Mouse (Mus musculus): ENCODE measurements around the gene Ank2. TPM values are rescaled to one million over a fixed set of nuclear protein-coding genes. Genes with fewer than 3 reads are reported as not detected.

The Ank2 gene
- polyA plus RNA-seq, 1 experiment from 2014 or later, result 118 TPM

DNA sequence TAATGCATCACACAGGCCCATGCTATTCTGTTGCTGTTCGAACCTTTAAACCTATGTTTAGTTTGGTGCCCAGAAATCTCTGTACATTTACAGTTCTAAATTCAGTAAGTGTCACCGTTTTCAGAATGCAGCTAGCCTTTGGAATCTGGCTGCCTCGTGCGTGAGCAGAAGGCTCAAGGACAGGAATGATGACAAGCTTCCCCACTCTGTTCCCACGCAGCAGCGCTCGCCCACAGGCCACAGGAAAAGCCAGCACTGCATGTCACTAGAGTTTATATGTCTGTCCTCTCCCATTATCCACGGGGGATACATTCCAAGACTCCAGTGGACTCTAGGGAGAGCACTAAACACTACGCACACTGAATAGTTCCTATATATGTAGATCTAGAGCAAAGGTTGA is 343.1 kb downstream of the Ank2 start:
- Histone ChIP-seq H3K27me3 (ENCODE audit: control insufficient read depth, insufficient read depth, low read length) (no peaks in the 10 kb centered on the region), H3K27ac (ENCODE audit: low read depth, low read length) (no peak overlapping the region), H3K4me1 (replicated peaks; ENCODE audit: control insufficient read depth, insufficient read depth, low read length) (no peaks in the 10 kb centered on the region), H3K36me3 (ENCODE audit: control insufficient read depth, insufficient read depth, low read length) (no peaks in the 10 kb centered on the region), H3K9me3 (ENCODE audit: control insufficient read depth, low read length) (no peaks in the 10 kb centered on the region), H3K4me2 (replicated peaks; ENCODE audit: low read depth, low read length) (no peak overlapping the region), H3K9ac (ENCODE audit: low read depth, low read length) (no peak overlapping the region), H3K4me3 (ENCODE audit: low read depth, low read length) (no peak overlapping the region)
- ATAC-seq (ENCODE audit: low FRiP score) (no peak), DNase-seq (ENCODE audit: low spot score) (no peak)
- 90% methylated on average over 9 of the region's 9 CpGs for WGBS

DNA sequence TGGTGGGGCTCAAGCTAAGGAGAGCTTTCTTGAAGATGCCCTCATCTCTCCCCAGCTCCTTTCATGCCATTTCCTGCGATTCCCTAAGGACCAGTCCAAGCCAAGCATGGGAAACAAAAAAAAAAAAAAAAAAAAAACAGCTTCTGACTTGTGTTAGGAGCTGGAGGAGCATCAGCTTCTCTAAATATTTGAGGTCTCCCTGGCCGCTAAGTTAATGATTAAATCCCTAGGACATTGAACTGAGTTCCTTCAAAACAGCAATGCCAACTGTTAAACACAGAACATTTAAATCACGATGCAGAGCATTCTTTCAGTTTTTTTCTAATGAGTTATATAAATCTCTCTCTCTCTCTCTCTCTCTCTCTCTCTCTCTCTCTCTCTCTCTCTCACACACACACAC is 345.3 kb downstream of the Ank2 start:
- H3K4me2 ChIP-seq (replicated peaks; ENCODE audit: low read depth, low read length), result no peak overlapping the region
- 82% methylated on average over 3 of the region's 3 CpGs for WGBS
- ATAC-seq (ENCODE audit: low FRiP score), result no peak

GRCm38 (mm10) chr3:127153443-127153842 is 345.7 kb downstream of the Ank2 start:
- 79% methylated on average over 3 of the region's 3 CpGs for WGBS
- no peaks in the 10 kb centered on the region for H3K27me3 ChIP-seq (ENCODE audit: control insufficient read depth, insufficient read depth, low read length)

More for the DNA sequence above, 345.3 kb downstream of the Ank2 start:
- H3K27ac ChIP-seq (ENCODE audit: low read depth, low read length), result no peak overlapping the region
- no peak for DNase-seq (ENCODE audit: low spot score)
- H3K36me3 ChIP-seq (ENCODE audit: control insufficient read depth, insufficient read depth, low read length), result no peaks in the 10 kb centered on the region
- no peaks in the 10 kb centered on the region for H3K27me3 ChIP-seq (ENCODE audit: control insufficient read depth, insufficient read depth, low read length)
- no peak overlapping the region for H3K4me3 ChIP-seq (ENCODE audit: low read depth, low read length)
- H3K9me3 ChIP-seq (ENCODE audit: control insufficient read depth, low read length), result no peaks in the 10 kb centered on the region
- H3K4me1 ChIP-seq (replicated peaks; ENCODE audit: control insufficient read depth, insufficient read depth, low read length), result no peaks in the 10 kb centered on the region
- H3K9ac ChIP-seq (ENCODE audit: low read depth, low read length), result no peak overlapping the region

GRCm38 (mm10) chr3:127148648-127149047 is 350.5 kb downstream of the Ank2 start:
- Histone ChIP-seq H3K4me2 (replicated peaks; ENCODE audit: low read depth, low read length) (no peak overlapping the region), H3K36me3 (ENCODE audit: control insufficient read depth, insufficient read depth, low read length) (no peaks in the 10 kb centered on the region), H3K27me3 (ENCODE audit: control insufficient read depth, insufficient read depth, low read length) (no peaks in the 10 kb centered on the region), H3K27ac (ENCODE audit: low read depth, low read length) (no peak overlapping the region), H3K9me3 (ENCODE audit: control insufficient read depth, low read length) (no peaks in the 10 kb centered on the region), H3K4me1 (replicated peaks; ENCODE audit: control insufficient read depth, insufficient read depth, low read length) (no peaks in the 10 kb centered on the region), H3K4me3 (ENCODE audit: low read depth, low read length) (no peak overlapping the region), H3K9ac (ENCODE audit: low read depth, low read length) (no peak overlapping the region)
- no peak for ATAC-seq (ENCODE audit: low FRiP score)
- no peak for DNase-seq (ENCODE audit: low spot score)
- WGBS, result 93% methylated on average over 3 of the region's 3 CpGs

More at GRCm38 (mm10) chr3:127153443-127153842, 345.7 kb downstream of the Ank2 start:
- Histone ChIP-seq H3K36me3 (ENCODE audit: control insufficient read depth, insufficient read depth, low read length) (no peaks in the 10 kb centered on the region), H3K4me1 (replicated peaks; ENCODE audit: control insufficient read depth, insufficient read depth, low read length) (no peaks in the 10 kb centered on the region), H3K4me3 (ENCODE audit: low read depth, low read length) (no peak overlapping the region), H3K9me3 (ENCODE audit: control insufficient read depth, low read length) (no peaks in the 10 kb centered on the region), H3K27ac (ENCODE audit: low read depth, low read length) (no peak overlapping the region), H3K4me2 (replicated peaks; ENCODE audit: low read depth, low read length) (no peak overlapping the region), H3K9ac (ENCODE audit: low read depth, low read length) (no peak overlapping the region)
- no peak for ATAC-seq (ENCODE audit: low FRiP score)
- DNase-seq (ENCODE audit: low spot score), result no peak

- H3K27me3 ChIP-seq (ENCODE audit: control insufficient read depth, insufficient read depth, low read length), result no peaks in the 10 kb centered on the region
- H3K9me3 ChIP-seq (ENCODE audit: control insufficient read depth, low read length), result no peaks in the 10 kb centered on the region
- no peak overlapping the region for H3K27ac ChIP-seq (ENCODE audit: low read depth, low read length)
- ATAC-seq (ENCODE audit: low FRiP score), result no peak
- WGBS, result 89% methylated on average over 8 of the region's 9 CpGs
- H3K4me3 ChIP-seq (ENCODE audit: low read depth, low read length), result no peak overlapping the region
- no peaks in the 10 kb centered on the region for H3K4me1 ChIP-seq (replicated peaks; ENCODE audit: control insufficient read depth, insufficient read depth, low read length)
- H3K9ac ChIP-seq (ENCODE audit: low read depth, low read length), result no peak overlapping the region
- no peak for DNase-seq (ENCODE audit: low spot score)
- H3K36me3 ChIP-seq (ENCODE audit: control insufficient read depth, insufficient read depth, low read length), result no peaks in the 10 kb centered on the region
- no peak overlapping the region for H3K4me2 ChIP-seq (replicated peaks; ENCODE audit: low read depth, low read length)
Measured at GRCm38 (mm10) chr3:127140590-127140989, 358.6 kb downstream of the Ank2 start.

DNA sequence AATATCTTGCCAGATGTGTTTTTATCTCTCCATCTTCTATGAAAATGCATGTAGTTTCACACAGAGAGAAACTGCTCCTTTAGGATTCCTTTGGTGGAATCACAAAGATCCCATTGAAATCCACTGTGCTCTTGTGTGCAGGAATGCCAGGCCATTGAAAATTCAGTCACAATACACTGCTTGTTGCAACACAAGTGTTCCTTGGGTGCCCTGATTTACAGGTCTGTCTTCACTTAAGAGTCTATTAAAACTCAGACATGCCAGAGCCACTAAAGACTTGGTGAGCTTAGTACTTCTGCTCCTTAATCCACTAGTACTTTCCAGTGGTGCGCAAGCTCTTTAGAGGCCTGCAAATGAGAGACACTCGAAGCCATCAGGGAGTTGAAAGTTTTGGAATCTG is 359.5 kb downstream of the Ank2 start:
- Histone ChIP-seq H3K36me3 (ENCODE audit: control insufficient read depth, insufficient read depth, low read length) (no peaks in the 10 kb centered on the region), H3K4me3 (ENCODE audit: low read depth, low read length) (no peak overlapping the region), H3K4me1 (replicated peaks; ENCODE audit: control insufficient read depth, insufficient read depth, low read length) (no peaks in the 10 kb centered on the region), H3K4me2 (replicated peaks; ENCODE audit: low read depth, low read length) (no peak overlapping the region), H3K9me3 (ENCODE audit: control insufficient read depth, low read length) (no peaks in the 10 kb centered on the region), H3K27me3 (ENCODE audit: control insufficient read depth, insufficient read depth, low read length) (no peaks in the 10 kb centered on the region), H3K27ac (ENCODE audit: low read depth, low read length) (no peak overlapping the region), H3K9ac (ENCODE audit: low read depth, low read length) (no peak overlapping the region)
- WGBS, result 91% methylated on average over 2 of the region's 2 CpGs
- no peak for DNase-seq (ENCODE audit: low spot score)
- no peak for ATAC-seq (ENCODE audit: low FRiP score)

- no peaks in the 10 kb centered on the region for H3K27me3 ChIP-seq (ENCODE audit: control insufficient read depth, insufficient read depth, low read length)
- DNase-seq (ENCODE audit: low spot score) (no peak), ATAC-seq (ENCODE audit: low FRiP score) (no peak)
- H3K9ac ChIP-seq (ENCODE audit: low read depth, low read length), result no peak overlapping the region
- WGBS, result 78% methylated on average over 5 of the region's 5 CpGs
- H3K4me3 ChIP-seq (ENCODE audit: low read depth, low read length), result no peak overlapping the region
- no peak overlapping the region for H3K4me2 ChIP-seq (replicated peaks; ENCODE audit: low read depth, low read length)
- no peaks in the 10 kb centered on the region for H3K9me3 ChIP-seq (ENCODE audit: control insufficient read depth, low read length)
- no peaks in the 10 kb centered on the region for H3K4me1 ChIP-seq (replicated peaks; ENCODE audit: control insufficient read depth, insufficient read depth, low read length)
- H3K27ac ChIP-seq (ENCODE audit: low read depth, low read length), result no peak overlapping the region
- H3K36me3 ChIP-seq (ENCODE audit: control insufficient read depth, insufficient read depth, low read length), result no peaks in the 10 kb centered on the region
Measured at GRCm38 (mm10) chr3:127137508-127137907, 361.6 kb downstream of the Ank2 start.

- Histone ChIP-seq H3K36me3 (ENCODE audit: control insufficient read depth, insufficient read depth, low read length) (no peaks in the 10 kb centered on the region), H3K4me3 (ENCODE audit: low read depth, low read length) (no peak overlapping the region), H3K27me3 (ENCODE audit: control insufficient read depth, insufficient read depth, low read length) (no peaks in the 10 kb centered on the region), H3K27ac (ENCODE audit: low read depth, low read length) (no peak overlapping the region), H3K4me2 (replicated peaks; ENCODE audit: low read depth, low read length) (no peak overlapping the region), H3K9me3 (ENCODE audit: control insufficient read depth, low read length) (no peaks in the 10 kb centered on the region), H3K4me1 (replicated peaks; ENCODE audit: control insufficient read depth, insufficient read depth, low read length) (no peaks in the 10 kb centered on the region), H3K9ac (ENCODE audit: low read depth, low read length) (no peak overlapping the region)
- DNase-seq (ENCODE audit: low spot score), result no peak
- ATAC-seq (ENCODE audit: low FRiP score), result no peak
- WGBS, result 59% methylated on average over 2 of the region's 2 CpGs
Measured at GRCm38 (mm10) chr3:127134062-127134461, 365.1 kb downstream of the Ank2 start.

DNA sequence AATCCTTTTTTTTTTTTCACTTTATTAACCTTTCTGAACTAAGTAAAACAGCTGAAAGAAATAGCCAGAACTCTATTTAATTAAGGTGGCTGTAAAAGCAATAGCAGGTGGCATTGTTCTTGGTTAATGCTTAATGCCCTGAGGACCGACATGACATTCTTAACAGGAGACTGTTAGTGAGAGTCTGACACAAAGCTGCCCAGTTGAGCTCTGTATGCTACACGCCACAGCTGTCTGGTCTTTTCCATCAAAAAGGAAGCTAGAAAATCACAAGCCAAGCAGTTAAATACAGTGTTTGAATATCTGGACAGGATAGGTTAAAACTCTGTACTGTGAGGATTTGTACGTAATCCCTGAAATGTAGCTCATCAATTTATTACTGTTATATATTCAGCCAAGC is 368.1 kb downstream of the Ank2 start:
- H3K4me2 ChIP-seq (replicated peaks; ENCODE audit: low read depth, low read length), result no peak overlapping the region
- no peaks in the 10 kb centered on the region for H3K9me3 ChIP-seq (ENCODE audit: control insufficient read depth, low read length)
- ATAC-seq (ENCODE audit: low FRiP score) (no peak), DNase-seq (ENCODE audit: low spot score) (no peak)
- no peak overlapping the region for H3K27ac ChIP-seq (ENCODE audit: low read depth, low read length)
- no peaks in the 10 kb centered on the region for H3K27me3 ChIP-seq (ENCODE audit: control insufficient read depth, insufficient read depth, low read length)
- WGBS, result 55% methylated on average over 3 of the region's 3 CpGs
- no peak overlapping the region for H3K4me3 ChIP-seq (ENCODE audit: low read depth, low read length)
- no peaks in the 10 kb centered on the region for H3K36me3 ChIP-seq (ENCODE audit: control insufficient read depth, insufficient read depth, low read length)
- H3K4me1 ChIP-seq (replicated peaks; ENCODE audit: control insufficient read depth, insufficient read depth, low read length), result no peaks in the 10 kb centered on the region
- no peak overlapping the region for H3K9ac ChIP-seq (ENCODE audit: low read depth, low read length)

Data from hindbrain, embryonic 11.5 days (tissue).